Mouse (Mus musculus) layer of hippocampus, postnatal 14 days (tissue): ENCODE data around the gene Schip1. TPM values are rescaled to one million over a fixed set of nuclear protein-coding genes. Genes with fewer than 3 reads are reported as not detected.

Experiments
- DNase-seq, 2 experiments: peaks; one replicate each; pipeline ENCODE4 v3.0.0; 2021 to 2022; ENCODE audit warnings: low spot score in 2 of 2, mixed read lengths in 1 of 2
- total RNA-seq, 2 experiments: library from RNA; stranded (reverse); gene quantifications; 2 replicates each; pipeline ENCODE4 v1.2.3; 2021

Gene Schip1
- total RNA-seq, 2 experiments from 2014 or later = 300 to 309 TPM

GRCm38 (mm10) chr3:68656607-68657352 lies 592.2 kb downstream of the Schip1 start:
- DNase-seq = no peak

DNA sequence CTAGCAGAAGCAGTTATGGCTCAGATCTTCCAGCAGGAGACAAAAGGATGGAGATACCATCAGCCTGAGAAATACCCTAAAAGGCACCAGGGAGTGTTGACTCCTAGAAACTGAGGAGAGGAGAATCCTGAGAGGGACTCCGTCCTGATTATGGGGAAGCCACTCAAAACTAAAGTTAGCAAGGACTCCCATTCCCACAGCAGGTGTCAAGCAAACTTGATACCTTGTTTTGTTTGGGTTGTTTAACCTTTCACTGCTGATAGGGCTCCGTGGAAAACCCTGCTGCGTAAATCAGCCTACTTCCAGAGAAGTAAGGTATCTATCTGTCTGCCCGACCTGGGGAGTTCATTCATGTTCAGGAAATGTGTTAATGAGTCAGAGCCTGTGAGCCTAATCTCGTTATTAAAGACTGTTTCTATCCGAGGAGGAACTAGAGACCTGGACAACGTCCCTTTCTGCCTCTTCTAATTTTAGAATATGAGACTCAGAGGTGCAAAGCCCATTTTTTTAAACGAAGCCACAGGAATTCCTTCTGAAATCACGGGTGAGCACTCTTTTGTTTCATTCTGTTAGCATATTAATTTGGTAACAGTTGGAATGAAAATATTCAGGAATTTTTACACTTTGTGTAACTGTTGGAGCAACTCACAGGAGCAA lies 593.1 kb downstream of the Schip1 start:
- no peak for DNase-seq

DNA sequence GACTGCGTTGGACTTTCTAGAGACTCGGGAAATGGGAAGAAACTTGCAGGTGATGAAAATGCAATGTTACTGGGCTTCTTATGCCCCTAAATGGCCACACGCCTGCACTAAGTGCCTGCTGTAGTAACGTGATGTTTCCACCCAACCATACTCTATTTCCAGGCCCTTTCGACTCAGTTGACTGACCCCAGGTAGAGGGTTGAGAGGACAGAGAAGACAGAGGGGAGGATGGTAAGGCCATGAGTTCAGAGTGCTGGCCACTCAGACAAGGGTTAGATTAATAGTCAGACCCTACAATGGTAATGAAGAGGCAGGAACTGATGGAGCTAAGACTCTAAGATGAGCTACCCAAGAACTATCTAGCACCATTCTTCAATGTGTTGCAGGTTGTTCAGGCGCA lies 595.4 kb downstream of the Schip1 start:
- no peak for DNase-seq

- DNase-seq = peak in 1 of 2 experiments; percentile 32
Observed at GRCm38 (mm10) chr3:68660538-68660937, 595.9 kb downstream of the Schip1 start.

GRCm38 (mm10) chr3:68662386-68662785 lies 597.8 kb downstream of the Schip1 start:
- no peak for DNase-seq

DNA sequence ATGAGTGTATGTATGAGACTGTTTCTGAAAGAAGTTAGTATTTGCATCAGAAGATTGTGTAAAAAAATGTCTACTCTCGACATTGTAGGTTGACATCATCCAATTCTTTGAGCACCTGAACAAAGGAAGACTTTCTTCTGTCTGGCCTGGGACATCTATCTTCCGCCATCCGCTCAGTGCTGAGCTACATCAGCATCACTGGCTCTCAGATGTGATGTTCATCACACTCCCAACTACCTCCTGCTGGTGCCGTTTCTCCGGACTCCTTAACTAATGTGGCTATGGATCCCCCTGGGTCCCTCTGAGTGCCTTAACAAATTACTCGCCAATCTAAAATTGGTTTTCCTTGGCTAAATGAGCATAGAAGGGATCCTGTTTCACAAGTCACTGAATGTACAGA lies 599.7 kb downstream of the Schip1 start:
- no peak for DNase-seq

DNA sequence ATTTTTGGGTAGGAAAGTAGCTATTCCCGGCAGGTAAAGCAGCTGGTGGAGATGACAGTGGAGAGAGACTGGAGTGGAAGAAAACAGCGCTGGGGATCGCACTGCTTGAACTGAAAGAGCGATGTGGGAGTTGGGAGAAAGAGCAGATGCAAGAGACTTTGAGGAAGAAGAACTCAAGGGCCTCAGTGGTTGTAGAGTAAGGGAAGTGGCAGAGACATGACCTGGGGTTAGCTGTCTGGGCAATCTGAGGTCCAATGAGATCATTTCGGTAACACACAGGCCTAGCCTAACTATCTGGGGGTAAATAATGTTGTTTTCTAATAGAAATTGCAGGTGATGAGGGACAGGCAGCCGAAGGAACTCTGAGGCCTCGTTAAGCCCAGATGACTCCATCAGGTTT lies 601.8 kb downstream of the Schip1 start:
- no peak for DNase-seq

DNA sequence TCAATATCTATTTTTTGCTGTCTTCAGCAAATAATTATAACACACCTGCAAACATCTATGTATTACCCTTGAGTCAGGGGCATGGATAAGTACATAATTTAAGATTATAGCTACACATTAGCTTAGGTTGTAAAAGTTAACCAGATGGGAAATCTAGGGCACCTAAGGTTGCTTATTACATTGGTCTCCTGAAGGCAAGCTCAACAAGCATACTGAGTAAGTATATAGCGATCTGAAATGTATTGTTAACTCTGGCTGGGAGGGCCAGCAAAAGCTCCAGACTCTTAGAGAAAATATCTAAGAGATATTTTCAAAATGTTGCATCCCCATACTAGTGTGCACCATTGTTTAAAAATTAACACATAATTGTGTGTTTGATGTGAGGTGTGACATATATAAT lies 603.2 kb downstream of the Schip1 start:
- no peak for DNase-seq

DNA sequence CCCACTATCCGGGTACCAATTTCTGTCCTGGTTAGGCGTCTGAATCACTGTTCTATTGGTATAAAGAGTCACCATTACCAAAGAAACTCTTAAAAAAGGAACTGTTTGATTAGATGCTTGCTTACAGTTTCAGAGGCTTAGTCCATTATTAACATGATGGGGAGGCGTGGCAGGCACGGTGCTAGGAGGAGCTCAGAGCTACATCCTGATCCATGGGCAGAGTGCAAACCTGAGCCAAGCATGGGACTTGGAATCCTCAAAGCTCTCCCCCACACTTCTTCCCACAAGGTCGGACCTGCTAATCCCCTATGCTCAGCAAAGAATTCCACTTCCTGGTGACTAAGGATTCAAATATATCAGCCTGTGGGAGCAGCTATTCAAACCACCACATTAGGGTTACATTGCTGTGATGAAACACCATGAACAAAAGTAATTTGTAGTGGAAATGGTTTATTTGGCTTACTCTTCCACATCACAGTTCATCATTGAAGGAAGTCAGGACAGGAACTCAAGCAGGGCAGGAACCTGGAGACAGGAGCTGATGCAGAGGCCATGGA lies 604.9 kb downstream of the Schip1 start:
- no peak for DNase-seq

DNA sequence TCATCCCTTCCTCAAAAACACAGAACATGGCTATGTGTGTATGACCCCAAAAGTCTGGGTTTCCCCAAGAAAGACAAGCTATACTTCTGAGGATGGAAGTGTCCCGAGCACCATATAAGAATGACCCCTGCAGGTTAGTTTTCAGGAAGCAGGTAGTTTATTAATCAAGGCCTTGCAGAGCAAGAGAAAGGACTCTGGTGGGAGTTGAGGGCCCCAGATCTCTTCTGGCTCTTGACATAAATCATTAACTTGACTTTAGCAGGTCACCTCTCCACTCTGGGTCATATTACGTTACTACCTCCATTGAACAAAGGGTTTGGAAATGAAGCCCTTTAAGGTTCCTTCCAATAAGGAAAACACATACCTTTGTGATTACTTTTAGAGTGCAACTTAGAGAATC lies 610.1 kb downstream of the Schip1 start:
- DNase-seq = no peak

GRCm38 (mm10) chr3:68675216-68675835 lies 610.7 kb downstream of the Schip1 start:
- DNase-seq = no peak

Other genes starting within 250 kb of the Schip1 start
- 1 to 10 TPM; 4.7 to 6.7 TPM for gene Iqcj, start 172.6 kb upstream of the Schip1 start, total RNA-seq
- 10 to 100 TPM; 18.6 to 20.3 TPM for gene Iqschfp, start 172.6 kb upstream of the Schip1 start, total RNA-seq